Mouse (Mus musculus) liver, postnatal 0 days (tissue): ENCODE results near the gene Ky.

Experiments used
- CTCF ChIP-seq: sonication (generic); IDR thresholded peaks from 2 replicates; pipeline ENCODE4 v1.5.1; 2016; ENCODE audit warnings: antibody characterized with exemption, low read depth
- EP300 ChIP-seq: IDR thresholded peaks from 2 replicates; pipeline ENCODE4 v1.6.1; 2016; ENCODE audit warnings: antibody characterized with exemption, low read depth, mild to moderate bottlenecking

- TF ChIP-seq EP300 (no peak), CTCF (no peak)
Measured at GRCm38 (mm10) chr9:102498701-102499100, 6.8 kb upstream of the Ky start.
